Mouse (Mus musculus) heart, postnatal 0 days (tissue): ENCODE data around the gene Nrxn3.

Source experiments
- CTCF ChIP-seq: IDR thresholded peaks from 2 replicates; pipeline ENCODE4 v1.5.1; 2016; ENCODE audit warnings: antibody characterized with exemption, control low read depth, low read depth
- EP300 ChIP-seq: IDR thresholded peaks from 2 replicates; pipeline ENCODE4 v1.6.1; 2016; ENCODE audit warnings: antibody characterized with exemption, low read depth

- TF ChIP-seq CTCF (no peak), EP300 (no peak)
Observed at GRCm38 (mm10) chr12:89986219-89986618, 1263.5 kb downstream of the Nrxn3 start.
